Mouse (Mus musculus) T-helper 2 cell (primary cell): Measurements from ENCODE around the gene Cntnap2.
"Not testable (repeated sequence)": the region's sequence is repeated elsewhere in the genome, so short reads cannot be mapped to it uniquely, and the experiment has no call there.

ENCODE experiments used
- in situ Hi-C: fragments of 300-600 bp; cut with MboI, MseI; formaldehyde crosslinking; loops from one replicate; pipeline ENCODE4 v1.15.1; 2025; ENCODE audit warnings: high pct_unique_total_duplicates

The Cntnap2 gene

GRCm38 (mm10) chr6:47134063-47134462 lies 2074.9 kb downstream of the Cntnap2 start:
- in situ Hi-C loops: not testable (repeated sequence)

GRCm38 (mm10) chr6:47153018-47153417 lies 2093.9 kb downstream of the Cntnap2 start:
- in situ Hi-C loops: not testable (repeated sequence)

- in situ Hi-C loops: loop anchor here (10.0 kb wide), 1 partner anchor 50 kb away; no protein-coding TSS in a partner anchor
These were observed 2115.6 kb downstream of the Cntnap2 start for GRCm38 (mm10) chr6:47174580-47175294.

- in situ Hi-C loops: loop anchor here (10.0 kb wide), 1 partner anchor 51 kb away; no protein-coding TSS in a partner anchor
These were observed 2116.4 kb downstream of the Cntnap2 start for GRCm38 (mm10) chr6:47175356-47176156.

GRCm38 (mm10) chr6:47176157-47176555 lies 2117.0 kb downstream of the Cntnap2 start:
- in situ Hi-C loops: loop anchor here (10.0 kb wide), 1 partner anchor 51 kb away; no protein-coding TSS in a partner anchor

- in situ Hi-C loops: loop anchor here (10.0 kb wide), 1 partner anchor 503 kb away; no protein-coding TSS in a partner anchor
These were observed 2122.2 kb downstream of the Cntnap2 start for GRCm38 (mm10) chr6:47181372-47181771.

GRCm38 (mm10) chr6:47182252-47182651 lies 2123.1 kb downstream of the Cntnap2 start:
- in situ Hi-C loops: loop anchor here (10.0 kb wide), 1 partner anchor 503 kb away; no protein-coding TSS in a partner anchor

GRCm38 (mm10) chr6:47182756-47183155 lies 2123.6 kb downstream of the Cntnap2 start:
- in situ Hi-C loops: loop anchor here (10.0 kb wide), 1 partner anchor 502 kb away; no protein-coding TSS in a partner anchor

GRCm38 (mm10) chr6:47183850-47184249 lies 2124.7 kb downstream of the Cntnap2 start:
- in situ Hi-C loops: loop anchor here (10.0 kb wide), 1 partner anchor 501 kb away; no protein-coding TSS in a partner anchor

GRCm38 (mm10) chr6:47188193-47188592 lies 2129.0 kb downstream of the Cntnap2 start:
- in situ Hi-C loops: loop anchor here (10.0 kb wide), 1 partner anchor 497 kb away; no protein-coding TSS in a partner anchor

GRCm38 (mm10) chr6:47188596-47188995 lies 2129.4 kb downstream of the Cntnap2 start:
- in situ Hi-C loops: loop anchor here (10.0 kb wide), 1 partner anchor 496 kb away; no protein-coding TSS in a partner anchor

- in situ Hi-C loops: no loop called here
These were observed 2131.1 kb downstream of the Cntnap2 start for GRCm38 (mm10) chr6:47190282-47190681.

- in situ Hi-C loops: no loop called here
These were observed 2132.2 kb downstream of the Cntnap2 start for GRCm38 (mm10) chr6:47191277-47191800.

GRCm38 (mm10) chr6:47191940-47192339 lies 2132.8 kb downstream of the Cntnap2 start:
- in situ Hi-C loops: no loop called here

- in situ Hi-C loops: no loop called here
These were observed 2133.3 kb downstream of the Cntnap2 start for GRCm38 (mm10) chr6:47192478-47192877.

GRCm38 (mm10) chr6:47197570-47197969 lies 2138.4 kb downstream of the Cntnap2 start:
- in situ Hi-C loops: no loop called here

GRCm38 (mm10) chr6:47200671-47201070 lies 2141.5 kb downstream of the Cntnap2 start:
- in situ Hi-C loops: no loop called here

- in situ Hi-C loops: no loop called here
These were observed 2148.9 kb downstream of the Cntnap2 start for GRCm38 (mm10) chr6:47208031-47208430.

- in situ Hi-C loops: no loop called here
These were observed 2155.6 kb downstream of the Cntnap2 start for GRCm38 (mm10) chr6:47214731-47215130.

GRCm38 (mm10) chr6:47223578-47223977 lies 2164.4 kb downstream of the Cntnap2 start:
- in situ Hi-C loops: not testable (repeated sequence)

- in situ Hi-C loops: not testable (repeated sequence)
These were observed 2166.2 kb downstream of the Cntnap2 start for GRCm38 (mm10) chr6:47225391-47225790.

- in situ Hi-C loops: no loop called here
These were observed 2168.4 kb downstream of the Cntnap2 start for GRCm38 (mm10) chr6:47227601-47228000.
